Mouse (Mus musculus): ENCODE data around the gene Mvb12a. TPM values are rescaled to one million over a fixed set of nuclear protein-coding genes. Genes with fewer than 3 reads are reported as not detected.

The Mvb12a gene
- total RNA-seq, 2 experiments from 2014 or later, result 30.9 to 33.6 TPM

- no peak for DNase-seq (ENCODE audit: extremely low spot score in 1 of 2, low spot score in 1 of 2)
Measured at GRCm38 (mm10) chr8:71560765-71561164, 18.0 kb downstream of the Mvb12a start.

- DNase-seq (ENCODE audit: extremely low spot score in 1 of 2, low spot score in 1 of 2), result peak in 1 of 2 experiments; percentile 67
Measured at GRCm38 (mm10) chr8:71561401-71561800, 18.7 kb downstream of the Mvb12a start.

- DNase-seq (ENCODE audit: extremely low spot score in 1 of 2, low spot score in 1 of 2), result peak; percentile 63 to 77
Measured at GRCm38 (mm10) chr8:71562751-71563150, 20.0 kb downstream of the Mvb12a start.

- no peak for DNase-seq (ENCODE audit: extremely low spot score in 1 of 2, low spot score in 1 of 2)
Measured at GRCm38 (mm10) chr8:71563992-71564391, 21.3 kb downstream of the Mvb12a start.

- no peak for DNase-seq (ENCODE audit: extremely low spot score in 1 of 2, low spot score in 1 of 2)
Measured at GRCm38 (mm10) chr8:71566501-71566900, 23.8 kb downstream of the Mvb12a start, which contains the start of gene Nxnl1. TSS of gene Nxnl1 (minus strand) at chr8:71566601.

GRCm38 (mm10) chr8:71567587-71567986 lies 24.9 kb downstream of the Mvb12a start:
- DNase-seq (ENCODE audit: extremely low spot score in 1 of 2, low spot score in 1 of 2), result no peak

GRCm38 (mm10) chr8:71568387-71568937 lies 25.7 kb downstream of the Mvb12a start, which contains the start of gene Slc27a1:
TSS of gene Slc27a1 (plus strand) at chr8:71568882.
- peak; percentile 52 to 67 for DNase-seq (ENCODE audit: extremely low spot score in 1 of 2, low spot score in 1 of 2)

- DNase-seq (ENCODE audit: extremely low spot score in 1 of 2, low spot score in 1 of 2), result no peak
Measured at GRCm38 (mm10) chr8:71568941-71569340, 26.2 kb downstream of the Mvb12a start.

GRCm38 (mm10) chr8:71569366-71570290 lies 26.9 kb downstream of the Mvb12a start:
- DNase-seq (ENCODE audit: extremely low spot score in 1 of 2, low spot score in 1 of 2), result peak; percentile 63 to 76

- peak; percentile 87 to 90 for DNase-seq (ENCODE audit: extremely low spot score in 1 of 2, low spot score in 1 of 2)
Measured at GRCm38 (mm10) chr8:71570291-71570954, 27.7 kb downstream of the Mvb12a start.

GRCm38 (mm10) chr8:71572077-71572476 lies 29.4 kb downstream of the Mvb12a start:
- no peak for DNase-seq (ENCODE audit: extremely low spot score in 1 of 2, low spot score in 1 of 2)

- peak; percentile 63 to 75 for DNase-seq (ENCODE audit: extremely low spot score in 1 of 2, low spot score in 1 of 2)
Measured at GRCm38 (mm10) chr8:71572847-71573633, 30.3 kb downstream of the Mvb12a start.

GRCm38 (mm10) chr8:71574426-71574825 lies 31.7 kb downstream of the Mvb12a start:
- DNase-seq (ENCODE audit: extremely low spot score in 1 of 2, low spot score in 1 of 2), result no peak

GRCm38 (mm10) chr8:71575020-71575419 lies 32.3 kb downstream of the Mvb12a start:
- DNase-seq (ENCODE audit: extremely low spot score in 1 of 2, low spot score in 1 of 2), result no peak

GRCm38 (mm10) chr8:71577856-71578387 lies 35.2 kb downstream of the Mvb12a start:
- DNase-seq (ENCODE audit: extremely low spot score in 1 of 2, low spot score in 1 of 2), result no peak

- no peak for DNase-seq (ENCODE audit: extremely low spot score in 1 of 2, low spot score in 1 of 2)
Measured at GRCm38 (mm10) chr8:71579009-71579408, 36.3 kb downstream of the Mvb12a start.

GRCm38 (mm10) chr8:71579476-71579875 lies 36.8 kb downstream of the Mvb12a start:
- no peak for DNase-seq (ENCODE audit: extremely low spot score in 1 of 2, low spot score in 1 of 2)

- no peak for DNase-seq (ENCODE audit: extremely low spot score in 1 of 2, low spot score in 1 of 2)
Measured at GRCm38 (mm10) chr8:71580201-71580600, 37.5 kb downstream of the Mvb12a start.

- DNase-seq (ENCODE audit: extremely low spot score in 1 of 2, low spot score in 1 of 2), result peak in 1 of 2 experiments; percentile 59
Measured at GRCm38 (mm10) chr8:71586891-71587290, 44.2 kb downstream of the Mvb12a start.

GRCm38 (mm10) chr8:71588762-71589161 lies 46.0 kb downstream of the Mvb12a start:
- no peak for DNase-seq (ENCODE audit: extremely low spot score in 1 of 2, low spot score in 1 of 2)
